In the genomic region with DNA sequence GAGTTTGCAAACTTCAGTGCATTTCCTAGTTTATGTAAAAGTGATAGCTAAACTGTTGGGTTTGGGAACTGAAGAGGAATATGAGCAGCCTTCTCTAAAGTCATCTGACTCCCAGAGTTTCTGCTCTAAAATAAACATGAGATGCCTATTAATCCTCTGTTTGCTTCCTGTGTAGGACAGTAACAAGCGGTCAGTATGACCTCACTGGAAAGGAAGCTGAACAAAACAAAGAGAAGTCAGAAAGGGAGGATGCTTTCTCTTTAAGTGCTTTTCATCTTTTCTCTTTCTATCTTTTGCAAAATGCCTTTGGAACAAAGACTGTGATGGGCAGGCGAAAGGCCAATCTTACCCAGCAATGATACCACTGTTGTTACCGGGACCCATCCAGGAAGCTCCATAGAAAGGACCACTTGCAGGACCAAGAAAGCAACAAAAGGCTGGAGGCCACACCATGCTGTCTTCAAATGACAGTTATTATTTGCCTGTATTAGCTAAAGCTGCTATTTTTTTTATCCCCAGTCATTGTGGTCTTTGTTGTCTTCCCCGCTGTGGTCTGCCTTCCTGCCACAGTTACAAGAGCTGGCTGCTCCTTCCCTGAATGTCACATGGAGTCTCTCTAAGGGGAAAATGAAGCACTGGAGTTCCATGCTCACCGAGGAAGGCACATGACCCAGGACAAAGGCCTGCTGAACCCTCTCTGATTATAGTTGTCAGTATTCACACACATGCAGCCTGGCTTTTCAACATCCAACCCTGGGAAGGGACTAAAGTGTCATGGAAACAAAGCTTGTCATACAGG, we compare ENCODE assay signal across 10 mouse cellular contexts.
A peak's percentile ranks its signal among the peaks of the same experiment; 100 is the strongest.
DNase-seq lines count a peak whose midpoint lies in the region; ATAC-seq and TF ChIP-seq lines count a peak whose summit lies in the region.
"Had no signal": no experiment of that assay in that cellular context is flagged by ENCODE, and none has a peak within 500 bp of the region (broad histone marks: within the 10 kb centered on the region; RNA-seq: fewer than 3 reads in every experiment).

No protein-coding gene starts in this region.

- H3K27ac ChIP-seq in hindbrain, embryonic 10.5 days: peak overlapping the region; percentile 73
- no peak overlapping the region for H3K27ac ChIP-seq in hindbrain, embryonic 14.5 days
- 0 out of 2 replicates have a peak overlapping the region, but pooled peaks have one; percentile 47 for H3K27ac ChIP-seq in lung, embryonic 15.5 days
- H3K27ac ChIP-seq in intestine, embryonic 15.5 days: peak overlapping the region; percentile 15; the same call in 1 of the 2 replicates
- H3K27ac ChIP-seq: limb, embryonic 13.5 days had no signal

- 36% methylated on average over 5 of the region's 5 CpGs for WGBS in hindbrain, embryonic 10.5 days
- 27% methylated on average over 5 of the region's 5 CpGs for WGBS in hindbrain, embryonic 14.5 days
- WGBS in lung, embryonic 15.5 days: 48% methylated on average over 5 of the region's 5 CpGs
- WGBS in lung, adult 2 months: 41% methylated on average over 5 of the region's 5 CpGs
- 55% methylated on average over 5 of the region's 5 CpGs for WGBS in intestine, embryonic 15.5 days

- no peaks in the 10 kb centered on the region for H3K9me3 ChIP-seq in hindbrain, embryonic 10.5 days
- no peaks in the 10 kb centered on the region for H3K9me3 ChIP-seq in hindbrain, embryonic 14.5 days (ENCODE audit: control insufficient read depth, low read length)
- H3K9me3 ChIP-seq in lung, embryonic 15.5 days: no peaks in the 10 kb centered on the region
- H3K9me3 ChIP-seq in intestine, embryonic 15.5 days: no peaks in the 10 kb centered on the region
- H3K9me3 ChIP-seq: limb, embryonic 13.5 days had no signal

- DNase-seq in hindbrain, embryonic 10.5 days (ENCODE audit: low spot score): peak; percentile 24
- no peak for DNase-seq in hindbrain, embryonic 14.5 days (ENCODE audit: low spot score)
- DNase-seq in lung, adult 2 months: no peak
- peak; percentile 49 for DNase-seq in brain, embryonic 14.5 days (ENCODE audit: low read depth)
- DNase-seq in adrenal gland, postnatal 25 days: no peak
- DNase-seq in heart, adult 8-10 months (ENCODE audit: low spot score): no peak
- DNase-seq: thymus, adult 18-20 months had no signal

- H3K27me3 ChIP-seq in hindbrain, embryonic 10.5 days (ENCODE audit: insufficient read depth, poor library complexity, severe bottlenecking): peaks cover 11% of the 10 kb centered on the region; the same call in 1 of the 2 replicates
- H3K27me3 ChIP-seq in hindbrain, embryonic 14.5 days (ENCODE audit: control insufficient read depth, insufficient read depth, low read length): no peaks in the 10 kb centered on the region
- H3K27me3 ChIP-seq in lung, embryonic 15.5 days: no peaks in the 10 kb centered on the region
- no peaks in the 10 kb centered on the region for H3K27me3 ChIP-seq in intestine, embryonic 15.5 days (replicated peaks)
- H3K27me3 ChIP-seq: limb, embryonic 13.5 days had no signal

- no peaks in the 10 kb centered on the region for H3K36me3 ChIP-seq in hindbrain, embryonic 10.5 days
- no peaks in the 10 kb centered on the region for H3K36me3 ChIP-seq in hindbrain, embryonic 14.5 days (replicated peaks; ENCODE audit: control insufficient read depth, insufficient read depth)
- no peaks in the 10 kb centered on the region for H3K36me3 ChIP-seq in lung, embryonic 15.5 days
- no peaks in the 10 kb centered on the region for H3K36me3 ChIP-seq in intestine, embryonic 15.5 days
- H3K36me3 ChIP-seq: limb, embryonic 13.5 days had no signal

- H3K9ac ChIP-seq in hindbrain, embryonic 14.5 days: no peak overlapping the region
- no peak overlapping the region for H3K9ac ChIP-seq in lung, embryonic 15.5 days
- no peak overlapping the region for H3K9ac ChIP-seq in intestine, embryonic 15.5 days
- H3K9ac ChIP-seq: limb, embryonic 13.5 days had no signal

- H3K4me3 ChIP-seq in hindbrain, embryonic 10.5 days: no peak overlapping the region
- H3K4me3 ChIP-seq in hindbrain, embryonic 14.5 days (replicated peaks; ENCODE audit: low read length): no peak overlapping the region
- H3K4me3 ChIP-seq in lung, embryonic 15.5 days: no peak overlapping the region
- no peak overlapping the region for H3K4me3 ChIP-seq in lung, adult 2 months (replicated peaks; ENCODE audit: extremely low read depth, low read depth, low read length)
- no peak overlapping the region for H3K4me3 ChIP-seq in intestine, embryonic 15.5 days (replicated peaks)
- H3K4me3 ChIP-seq: limb, embryonic 13.5 days had no signal

- TF ChIP-seq CTCF in lung, adult 2 months (IDR thresholded peaks at IDR 0.05; ENCODE audit: insufficient read depth, low read length): no peak
- TF ChIP-seq CTCF in brain, embryonic 14.5 days (IDR thresholded peaks at IDR 0.05; ENCODE audit: borderline replicate concordance, extremely low read depth, insufficient read depth, insufficient read length): no peak

- peaks cover 10% of the 10 kb centered on the region for H3K4me1 ChIP-seq in hindbrain, embryonic 10.5 days (replicated peaks)
- H3K4me1 ChIP-seq in hindbrain, embryonic 14.5 days (replicated peaks; ENCODE audit: control insufficient read depth, insufficient read depth, low read length): no peaks in the 10 kb centered on the region
- H3K4me1 ChIP-seq in lung, embryonic 15.5 days: no peaks in the 10 kb centered on the region
- H3K4me1 ChIP-seq in lung, adult 2 months (ENCODE audit: control insufficient read depth, insufficient read depth, low read length): no peaks in the 10 kb centered on the region
- H3K4me1 ChIP-seq in intestine, embryonic 15.5 days (replicated peaks): no peaks in the 10 kb centered on the region
- H3K4me1 ChIP-seq: limb, embryonic 13.5 days had no signal

- H3K4me2 ChIP-seq in hindbrain, embryonic 14.5 days (replicated peaks): no peak overlapping the region
- no peak overlapping the region for H3K4me2 ChIP-seq in lung, embryonic 15.5 days
- no peak overlapping the region for H3K4me2 ChIP-seq in intestine, embryonic 15.5 days (replicated peaks)
- H3K4me2 ChIP-seq: limb, embryonic 13.5 days had no signal

- no peak for TF ChIP-seq POLR2A in lung, adult 2 months (IDR thresholded peaks at IDR 0.05; ENCODE audit: borderline replicate concordance, extremely low read depth, low read depth, low read length)
- no peak for TF ChIP-seq POLR2A in brain, embryonic 14.5 days (IDR thresholded peaks at IDR 0.05; ENCODE audit: borderline replicate concordance, extremely low read depth, insufficient read depth, insufficient read length, poor library complexity, severe bottlenecking)

- ATAC-seq in hindbrain, embryonic 14.5 days (ENCODE audit: low FRiP score): no peak; the same call in 1 of the 2 replicates
- ATAC-seq in lung, embryonic 15.5 days (ENCODE audit: borderline replicate concordance, extremely low read depth, low FRiP score, low TSS enrichment): peak; percentile 75; the same call in 1 of the 2 replicates
- ATAC-seq in intestine, embryonic 15.5 days: peak; percentile 49; the same call in 1 of the 2 replicates

Comparison
In these comparisons a context has a peak if more than half of its experiments do, and no peak if none do; other contexts are left out.
1. DNase-seq: peak in hindbrain, embryonic 10.5 days (single experiment) and brain, embryonic 14.5 days (single experiment); none in hindbrain, embryonic 14.5 days (single experiment), lung, adult 2 months (single experiment), adrenal gland, postnatal 25 days (single experiment) and heart, adult 8-10 months (single experiment).